Mouse (Mus musculus): ENCODE data around the gene Yes1.

GRCm38 (mm10) chr5:32722263-32722662 is 111.3 kb downstream of the Yes1 start:
- TF ChIP-seq POLR2A (IDR thresholded peaks at IDR 0.05; ENCODE audit: control insufficient read depth, extremely low read depth, insufficient read depth, low read length, poor library complexity) (no peak), CTCF (IDR thresholded peaks at IDR 0.05; ENCODE audit: borderline replicate concordance, control insufficient read depth, extremely low read depth, insufficient read depth, low read length, poor library complexity) (no peak)
